In genomic region chr1:185252351-185252750, GRCm38 (mm10) we compare ENCODE assay signal across 31 mouse cellular contexts. TPM values are rescaled to one million over a fixed set of nuclear protein-coding genes. Genes with fewer than 3 reads are reported as not detected.
DNase-seq lines count a peak whose midpoint lies in the region; ATAC-seq and TF ChIP-seq lines count a peak whose summit lies in the region.
"Had no signal": no experiment of that assay in that cellular context is flagged by ENCODE, and none has a peak within 500 bp of the region (broad histone marks: within the 10 kb centered on the region; RNA-seq: fewer than 3 reads in every experiment).

No protein-coding gene starts in this region.

- H3K9ac ChIP-seq in forebrain, embryonic 13.5 days: no peak overlapping the region
- H3K9ac ChIP-seq in forebrain, embryonic 15.5 days (replicated peaks): no peak overlapping the region
- no peak overlapping the region for H3K9ac ChIP-seq in hindbrain, embryonic 13.5 days
- no peak overlapping the region for H3K9ac ChIP-seq in hindbrain, postnatal 0 days (replicated peaks; ENCODE audit: low read length)
- no peak overlapping the region for H3K9ac ChIP-seq in stomach, embryonic 15.5 days
- H3K9ac ChIP-seq in stomach, postnatal 0 days (ENCODE audit: low read length): no peak overlapping the region
- H3K9ac ChIP-seq: embryonic facial prominence, embryonic 15.5 days; forebrain, embryonic 12.5 days; liver, embryonic 14.5 days; midbrain, embryonic 13.5 days had no signal

- peaks cover 77% of the 10 kb centered on the region for H3K36me3 ChIP-seq in forebrain, embryonic 13.5 days (ENCODE audit: poor library complexity, severe bottlenecking)
- H3K36me3 ChIP-seq in forebrain, embryonic 15.5 days: peaks cover 54% of the 10 kb centered on the region
- peaks cover 77% of the 10 kb centered on the region for H3K36me3 ChIP-seq in hindbrain, embryonic 13.5 days
- H3K36me3 ChIP-seq in hindbrain, postnatal 0 days (ENCODE audit: insufficient read depth, low read length): peaks cover 48% of the 10 kb centered on the region
- peaks cover 31% of the 10 kb centered on the region; the same call in 1 of the 2 replicates for H3K36me3 ChIP-seq in stomach, embryonic 15.5 days
- H3K36me3 ChIP-seq in stomach, postnatal 0 days (ENCODE audit: control insufficient read depth, insufficient read depth, low read length): peaks cover 27% of the 10 kb centered on the region

- H3K4me1 ChIP-seq in forebrain, embryonic 13.5 days: peaks cover 22% of the 10 kb centered on the region
- H3K4me1 ChIP-seq in forebrain, embryonic 15.5 days: peaks cover 10% of the 10 kb centered on the region
- H3K4me1 ChIP-seq in hindbrain, embryonic 13.5 days (replicated peaks): peaks cover 9% of the 10 kb centered on the region
- no peaks in the 10 kb centered on the region for H3K4me1 ChIP-seq in hindbrain, postnatal 0 days (ENCODE audit: insufficient read depth, low read length)
- no peaks in the 10 kb centered on the region; the same call in 1 of the 2 replicates for H3K4me1 ChIP-seq in stomach, embryonic 15.5 days
- H3K4me1 ChIP-seq in stomach, postnatal 0 days (replicated peaks; ENCODE audit: control insufficient read depth, insufficient read depth): no peaks in the 10 kb centered on the region
- H3K4me1 ChIP-seq: embryonic facial prominence, embryonic 15.5 days had no signal

- H3K4me2 ChIP-seq in forebrain, embryonic 13.5 days: no peak overlapping the region
- no peak overlapping the region for H3K4me2 ChIP-seq in forebrain, embryonic 15.5 days (replicated peaks)
- no peak overlapping the region for H3K4me2 ChIP-seq in hindbrain, embryonic 13.5 days
- H3K4me2 ChIP-seq in hindbrain, postnatal 0 days (ENCODE audit: low read depth, low read length): no peak overlapping the region
- no peak overlapping the region for H3K4me2 ChIP-seq in stomach, embryonic 15.5 days
- no peak overlapping the region for H3K4me2 ChIP-seq in stomach, postnatal 0 days (replicated peaks; ENCODE audit: low read depth)
- H3K4me2 ChIP-seq: embryonic facial prominence, embryonic 15.5 days; forebrain, embryonic 12.5 days; midbrain, embryonic 13.5 days had no signal

- DNase-seq in hindbrain, postnatal 0 days (ENCODE audit: low spot score): no peak
- no peak for DNase-seq in stomach, postnatal 0 days (ENCODE audit: low spot score)
- DNase-seq in ovary, adult 18-20 months (ENCODE audit: low spot score): no peak
- DNase-seq in gastrocnemius, adult 8-10 months (ENCODE audit: low spot score in 2 of 2): no peak
- DNase-seq: adrenal gland, adult 2 months; adrenal gland, postnatal 36 days; cerebellum, adult 2 months; cerebellum, postnatal 14 days; gastrocnemius, postnatal 25 days; kidney, adult 9 months; kidney, postnatal 10 days; layer of hippocampus, adult 9-11 months; liver; lung, adult 2 months; lung, postnatal 10 days; right cerebral cortex, adult 18-20 months; thymus, adult 2 months; thymus, postnatal 36 days had no signal

- no peak for TF ChIP-seq CTCF in hindbrain, postnatal 0 days (IDR thresholded peaks at IDR 0.05; ENCODE audit: low read depth)
- TF ChIP-seq CTCF in stomach, postnatal 0 days (IDR thresholded peaks at IDR 0.05; ENCODE audit: low read depth): no peak

- no peaks in the 10 kb centered on the region for H3K27me3 ChIP-seq in forebrain, embryonic 13.5 days
- H3K27me3 ChIP-seq in forebrain, embryonic 15.5 days: no peaks in the 10 kb centered on the region
- H3K27me3 ChIP-seq in hindbrain, embryonic 13.5 days: no peaks in the 10 kb centered on the region
- no peaks in the 10 kb centered on the region for H3K27me3 ChIP-seq in hindbrain, postnatal 0 days (ENCODE audit: insufficient read depth, low read length)
- no peaks in the 10 kb centered on the region for H3K27me3 ChIP-seq in stomach, embryonic 15.5 days (replicated peaks)
- no peaks in the 10 kb centered on the region for H3K27me3 ChIP-seq in stomach, postnatal 0 days (ENCODE audit: control insufficient read depth, insufficient read depth, low read length)
- H3K27me3 ChIP-seq: CH12.LX; embryonic facial prominence, embryonic 15.5 days; forebrain, embryonic 12.5 days; midbrain, embryonic 13.5 days had no signal

- H3K27ac ChIP-seq in forebrain, embryonic 13.5 days: peak overlapping the region; percentile 31; the same call in 1 of the 2 replicates
- no peak overlapping the region for H3K27ac ChIP-seq in forebrain, embryonic 15.5 days (replicated peaks)
- peak overlapping the region; percentile 53; the same call in 1 of the 2 replicates for H3K27ac ChIP-seq in hindbrain, embryonic 13.5 days
- H3K27ac ChIP-seq in hindbrain, postnatal 0 days: no peak overlapping the region
- H3K27ac ChIP-seq in stomach, embryonic 15.5 days: peak overlapping the region; percentile 31; the same call in 1 of the 2 replicates
- H3K27ac ChIP-seq in stomach, postnatal 0 days (replicated peaks): no peak overlapping the region
- H3K27ac ChIP-seq: embryonic facial prominence, embryonic 10.5 days; embryonic facial prominence, embryonic 15.5 days; liver, embryonic 14.5 days; macrophage had no signal

- ATAC-seq in forebrain, embryonic 13.5 days: no peak
- ATAC-seq in forebrain, embryonic 15.5 days (replicated peaks): no peak
- ATAC-seq in hindbrain, embryonic 13.5 days (ENCODE audit: low FRiP score): no peak
- no peak for ATAC-seq in hindbrain, postnatal 0 days
- no peak for ATAC-seq in stomach, embryonic 15.5 days (ENCODE audit: insufficient read depth, low FRiP score, low read depth)
- ATAC-seq in stomach, postnatal 0 days (ENCODE audit: low FRiP score, low TSS enrichment): no peak
- ATAC-seq: activated CD4-positive, CD25-positive, alpha-beta regulatory T cell, adult 4 months; inflammation-experienced regulatory T-cells, adult 6 months had no signal

- 87% methylated on average over 3 of the region's 3 CpGs for WGBS in forebrain, embryonic 13.5 days
- WGBS in forebrain, embryonic 15.5 days: 82% methylated on average over 3 of the region's 3 CpGs
- WGBS in hindbrain, embryonic 13.5 days: 90% methylated on average over 3 of the region's 3 CpGs
- whole genome bisulfite sequencing in hindbrain, postnatal 0 days: 86% methylated on average over 3 of the region's 3 CpGs
- WGBS in stomach, embryonic 15.5 days: 74% methylated on average over 3 of the region's 3 CpGs
- 66% methylated on average over 3 of the region's 3 CpGs for WGBS in stomach, postnatal 0 days

- H3K4me3 ChIP-seq in forebrain, embryonic 13.5 days: no peak overlapping the region
- H3K4me3 ChIP-seq in forebrain, embryonic 15.5 days: no peak overlapping the region
- H3K4me3 ChIP-seq in hindbrain, embryonic 13.5 days: no peak overlapping the region
- H3K4me3 ChIP-seq in hindbrain, postnatal 0 days (ENCODE audit: low read length): no peak overlapping the region
- no peak overlapping the region for H3K4me3 ChIP-seq in stomach, embryonic 15.5 days (replicated peaks)
- no peak overlapping the region for H3K4me3 ChIP-seq in stomach, postnatal 0 days (ENCODE audit: low read depth, low read length)
- H3K4me3 ChIP-seq: embryonic facial prominence, embryonic 10.5 days; embryonic facial prominence, embryonic 15.5 days; forebrain, embryonic 12.5 days; midbrain, embryonic 13.5 days had no signal

- no peaks in the 10 kb centered on the region for H3K9me3 ChIP-seq in forebrain, embryonic 13.5 days (replicated peaks)
- no peaks in the 10 kb centered on the region for H3K9me3 ChIP-seq in forebrain, embryonic 15.5 days
- H3K9me3 ChIP-seq in hindbrain, embryonic 13.5 days: no peaks in the 10 kb centered on the region
- H3K9me3 ChIP-seq in hindbrain, postnatal 0 days (ENCODE audit: low read length): no peaks in the 10 kb centered on the region
- H3K9me3 ChIP-seq in stomach, embryonic 15.5 days: no peaks in the 10 kb centered on the region
- H3K9me3 ChIP-seq in stomach, postnatal 0 days (ENCODE audit: control insufficient read depth, low read length): no peaks in the 10 kb centered on the region
- H3K9me3 ChIP-seq: embryonic facial prominence, embryonic 10.5 days; embryonic facial prominence, embryonic 15.5 days; forebrain, embryonic 12.5 days; midbrain, embryonic 13.5 days had no signal

- TF ChIP-seq EP300 in stomach, postnatal 0 days (optimal IDR thresholded peaks at IDR 0.05): no peak

RNA-seq across cellular contexts. Expression of gene Rab3gap2, which starts 48.4 kb away (rescaled TPM):
- polyA plus RNA-seq in forebrain, embryonic 13.5 days (2015; fragmentation: Nextera tagmentation; extraction: Ambion mirVana): 19.3 and 21.9 TPM in 2 replicates
- polyA plus RNA-seq in forebrain, embryonic 15.5 days (2015; fragmentation: Nextera tagmentation; extraction: Ambion mirVana): 25.8 and 27.4 TPM in 2 replicates
- 25.4 and 25.6 TPM in 2 replicates for polyA plus RNA-seq in hindbrain, embryonic 13.5 days (2015; fragmentation: Nextera tagmentation; extraction: Ambion mirVana)
- total RNA-seq in hindbrain, postnatal 0 days (2014; rRNA removed): 31.7 and 34.4 TPM in 2 replicates
- polyA plus RNA-seq in hindbrain, postnatal 0 days (2015; fragmentation: Nextera tagmentation; extraction: Ambion mirVana): 19.3 and 19.7 TPM in 2 replicates
- polyA plus RNA-seq in stomach, embryonic 15.5 days (2015; fragmentation: Nextera tagmentation; extraction: Ambion mirVana): 20.1 and 21.9 TPM in 2 replicates
- polyA plus RNA-seq in stomach, postnatal 0 days (2015; fragmentation: Nextera tagmentation; extraction: Ambion mirVana): 12.0 and 13.1 TPM in 2 replicates
- 10 to 100 TPM; 17.5 to 20.7 (median 17.7) TPM for total RNA-seq in gastrocnemius, adult 8-10 months (2022)

Comparison
In these comparisons a context has a peak if more than half of its experiments do, and no peak if none do; other contexts are left out.
1. H3K27ac ChIP-seq: peak in forebrain, embryonic 13.5 days (single experiment), hindbrain, embryonic 13.5 days (single experiment) and stomach, embryonic 15.5 days (single experiment); none in forebrain, embryonic 15.5 days (single experiment), hindbrain, postnatal 0 days (single experiment) and stomach, postnatal 0 days (single experiment).